Mouse (Mus musculus) cortical plate, adult 2 months (tissue): ENCODE results near the gene Cracr2a.

Experiments
- CTCF ChIP-seq: fragments of 200-500 bp; IDR thresholded peaks from 2 replicates; pipeline ENCODE4 v1.5.1; 2011; ENCODE audit warnings: mild to moderate bottlenecking, control low read depth, low read length; ENCODE audit not compliant: insufficient read depth; ENCODE audit errors: extremely low read depth
- POLR2A ChIP-seq: fragments of 200-500 bp; IDR thresholded peaks from 2 replicates; pipeline ENCODE4 v1.6.1; 2011; ENCODE audit warnings: mild to moderate bottlenecking, low read length, control low read depth; ENCODE audit not compliant: insufficient read depth; ENCODE audit errors: extremely low read depth

GRCm38 (mm10) chr6:127680784-127681183 is 119.6 kb downstream of the Cracr2a start:
- no peak for TF ChIP-seq POLR2A
- no peak for TF ChIP-seq CTCF
